Mouse (Mus musculus): Measurements from ENCODE around the gene Tmem255a. TPM values are rescaled to one million over a fixed set of nuclear protein-coding genes. Genes with fewer than 3 reads are reported as not detected.
A peak's percentile ranks its signal among the peaks of the same experiment; 100 is the strongest.
"Not testable (repeated sequence)": the region's sequence is repeated elsewhere in the genome, so short reads cannot be mapped to it uniquely, and the experiment has no call there.

Gene Tmem255a
- polyA plus RNA-seq, 1 experiment, result 0.13 TPM

DNA sequence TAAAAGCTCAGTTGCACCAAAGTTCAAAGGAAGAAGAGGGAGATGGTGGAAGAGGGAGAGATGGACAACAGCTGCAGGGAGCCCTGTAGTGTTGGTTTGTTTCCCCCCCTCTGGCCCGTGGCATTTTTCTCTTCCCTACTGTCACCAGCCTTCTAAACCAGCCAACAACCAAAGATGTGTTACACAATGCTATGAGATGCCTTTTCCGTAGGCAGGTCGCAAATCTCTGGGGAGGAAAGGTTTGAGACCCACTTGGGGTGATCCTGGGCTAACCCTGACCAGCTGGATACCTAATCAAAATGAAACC, 61.8 kb downstream of the Tmem255a start:
- no peaks in the 10 kb centered on the region for H3K27me3 ChIP-seq (ENCODE audit: control insufficient read depth, insufficient read depth, low read length)
- no peak for TF ChIP-seq CTCF (IDR thresholded peaks at IDR 0.05; ENCODE audit: extremely low read depth, insufficient read length, insufficient replicate concordance, low read depth, low read length)
- TF ChIP-seq POLR2A (IDR thresholded peaks at IDR 0.05; ENCODE audit: low read depth, low read length), result no peak
- H3K4me3 ChIP-seq (ENCODE audit: low read depth, low read length), result peak overlapping the region; percentile 75
- H3K36me3 ChIP-seq (ENCODE audit: control insufficient read depth, insufficient read depth, low read length), result peaks cover 2% of the 10 kb centered on the region; the same call in 1 of the 2 replicates
- peak overlapping the region; percentile 90 for H3K27ac ChIP-seq (ENCODE audit: insufficient read depth, low read depth, low read length)
- H3K4me1 ChIP-seq (ENCODE audit: control insufficient read depth, insufficient read depth, insufficient read length, low read length), result no peaks in the 10 kb centered on the region; the same call in 1 of the 2 replicates
- 19% methylated on average over 3 of the region's 3 CpGs for WGBS

DNA sequence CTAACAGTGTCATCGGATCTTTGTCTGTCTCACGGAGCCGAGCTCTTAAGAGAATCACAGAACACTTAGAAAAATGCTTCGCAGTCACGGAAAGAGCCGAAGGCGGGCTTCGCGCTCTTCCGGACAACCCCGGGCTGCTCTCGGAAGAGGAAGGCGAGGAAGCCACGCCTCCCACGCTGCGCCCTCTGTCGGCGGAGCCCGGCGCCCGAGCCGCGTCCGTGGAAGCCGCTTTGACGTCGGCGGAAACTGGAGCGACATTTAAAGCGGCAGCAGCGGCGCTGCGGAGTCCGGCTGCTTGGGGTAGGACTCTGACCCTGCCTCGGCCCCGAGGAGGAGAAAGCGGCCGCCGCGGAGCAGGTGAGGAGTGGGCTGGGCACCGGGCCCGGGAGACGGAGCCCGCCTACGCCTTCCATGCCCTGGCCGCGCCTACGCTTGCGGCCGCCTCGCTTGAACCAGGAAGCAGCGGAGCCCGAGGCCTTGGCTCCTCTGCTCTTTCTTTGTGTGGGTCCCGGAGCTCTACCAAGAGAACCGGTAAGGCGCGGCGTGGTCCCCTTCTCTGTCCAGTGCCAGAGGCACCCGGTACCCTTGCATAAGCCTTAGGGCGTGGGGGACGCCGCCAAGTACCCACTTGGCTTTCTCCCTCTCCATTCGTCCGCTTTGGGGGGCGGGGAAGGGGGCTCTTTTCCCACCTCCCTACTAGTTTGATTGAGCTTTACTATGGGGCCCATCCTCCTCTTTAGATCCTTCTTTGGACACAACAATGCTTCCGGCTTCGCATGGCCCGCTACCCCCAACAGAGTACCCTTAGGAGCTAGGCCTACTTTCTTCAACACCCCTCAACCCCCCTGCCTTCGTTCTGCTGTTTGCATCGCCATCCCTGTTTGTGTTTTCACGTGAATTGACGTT, 62.4 kb downstream of the Tmem255a start, which contains the start of gene Zbtb33:
Zbtb33 (plus strand) TSS at position 242 of the 906 bp plus-strand sequence.
- peaks cover 2% of the 10 kb centered on the region; the same call in 1 of the 2 replicates for H3K36me3 ChIP-seq (ENCODE audit: control insufficient read depth, insufficient read depth, low read length)
- H3K4me3 ChIP-seq (ENCODE audit: low read depth, low read length), result peak within 1 kb of the TSS; percentile 75
- peak within 1 kb of the TSS; percentile 90 for H3K27ac ChIP-seq (ENCODE audit: insufficient read depth, low read depth, low read length)
- H3K27me3 ChIP-seq (ENCODE audit: control insufficient read depth, insufficient read depth, low read length), result no peaks in the 10 kb centered on the region
- WGBS, result 11% methylated on average over 71 of the region's 72 CpGs
- H3K4me1 ChIP-seq (ENCODE audit: control insufficient read depth, insufficient read depth, insufficient read length, low read length), result no peaks in the 10 kb centered on the region; the same call in 1 of the 2 replicates
- TF ChIP-seq CTCF (IDR thresholded peaks at IDR 0.05; ENCODE audit: extremely low read depth, insufficient read length, insufficient replicate concordance, low read depth, low read length) (peak; percentile 68; the same call in 1 of the 2 replicates), POLR2A (IDR thresholded peaks at IDR 0.05; ENCODE audit: low read depth, low read length) (0 out of 2 replicates have a peak, but pooled peaks have one; percentile 43)

DNA sequence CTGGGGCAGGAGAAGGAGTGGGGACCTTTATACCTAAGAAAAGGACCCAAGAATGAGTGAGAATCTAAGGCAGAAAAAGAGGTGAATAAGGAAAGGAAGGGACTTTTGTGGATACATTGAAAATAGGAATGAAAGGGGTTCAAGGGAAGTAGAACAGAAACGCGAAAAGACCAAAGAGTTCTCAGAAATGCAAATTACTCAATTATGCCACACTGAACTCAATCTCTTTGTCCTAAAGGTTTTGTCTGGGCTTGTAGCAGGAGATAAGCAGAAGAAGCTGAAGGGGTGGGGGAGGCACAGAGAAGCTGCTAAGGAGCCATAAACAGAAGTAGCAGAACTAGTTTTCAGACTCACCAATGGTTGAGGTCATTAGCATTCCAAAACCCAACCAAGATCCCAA, 66.7 kb downstream of the Tmem255a start:
- peaks cover 2% of the 10 kb centered on the region; the same call in 1 of the 2 replicates for H3K4me1 ChIP-seq (ENCODE audit: control insufficient read depth, insufficient read depth, insufficient read length, low read length)
- H3K27ac ChIP-seq (ENCODE audit: insufficient read depth, low read depth, low read length), result no peak overlapping the region
- H3K27me3 ChIP-seq (ENCODE audit: control insufficient read depth, insufficient read depth, low read length), result no peaks in the 10 kb centered on the region
- no peak overlapping the region for H3K4me3 ChIP-seq (ENCODE audit: low read depth, low read length)
- no peaks in the 10 kb centered on the region for H3K36me3 ChIP-seq (ENCODE audit: control insufficient read depth, insufficient read depth, low read length)
- TF ChIP-seq POLR2A (IDR thresholded peaks at IDR 0.05; ENCODE audit: low read depth, low read length) (no peak), CTCF (IDR thresholded peaks at IDR 0.05; ENCODE audit: extremely low read depth, insufficient read length, insufficient replicate concordance, low read depth, low read length) (no peak)
- 55% methylated on average over 2 of the region's 2 CpGs for WGBS

DNA sequence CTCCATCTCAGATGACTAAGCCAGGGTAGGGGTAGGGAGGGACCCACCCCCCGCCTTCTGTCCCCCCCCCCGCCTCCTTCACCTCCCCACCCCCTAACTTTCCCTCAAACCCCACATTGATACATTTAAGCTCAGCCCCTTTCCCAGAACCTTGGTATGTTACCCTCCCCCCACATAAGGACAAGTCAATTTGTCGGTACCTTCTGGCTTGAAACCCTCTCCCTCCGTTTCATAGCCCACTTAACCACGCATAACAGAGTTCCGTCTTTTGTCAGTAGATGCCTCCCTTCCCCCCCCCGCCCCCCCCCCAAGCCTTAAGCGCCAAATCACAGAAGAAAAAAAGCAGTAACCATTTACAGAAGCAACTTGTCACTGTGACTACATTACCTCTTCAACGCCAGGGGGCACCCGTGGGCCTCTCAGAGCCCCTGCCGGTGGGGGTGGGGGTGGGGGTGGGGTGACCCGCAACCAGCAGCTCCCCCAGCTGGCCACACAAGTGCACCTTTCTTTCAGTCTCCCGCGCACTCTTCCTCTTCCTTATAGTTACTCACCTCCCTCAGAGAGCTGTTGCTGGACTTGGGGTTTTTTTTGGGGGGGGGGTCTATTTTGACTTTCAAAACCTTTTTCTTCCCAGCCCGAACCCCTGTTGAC, 70.5 kb downstream of the Tmem255a start:
- Histone ChIP-seq H3K4me1 (ENCODE audit: control insufficient read depth, insufficient read depth, insufficient read length, low read length) (peaks cover 2% of the 10 kb centered on the region; the same call in 1 of the 2 replicates), H3K4me3 (ENCODE audit: low read depth, low read length) (no peak overlapping the region), H3K36me3 (ENCODE audit: control insufficient read depth, insufficient read depth, low read length) (no peaks in the 10 kb centered on the region), H3K27ac (ENCODE audit: insufficient read depth, low read depth, low read length) (no peak overlapping the region), H3K27me3 (ENCODE audit: control insufficient read depth, insufficient read depth, low read length) (no peaks in the 10 kb centered on the region)
- no peak for TF ChIP-seq POLR2A (IDR thresholded peaks at IDR 0.05; ENCODE audit: low read depth, low read length)
- TF ChIP-seq CTCF (IDR thresholded peaks at IDR 0.05; ENCODE audit: extremely low read depth, insufficient read length, insufficient replicate concordance, low read depth, low read length), result no peak
- 14% methylated on average over 11 of the region's 15 CpGs for WGBS

DNA sequence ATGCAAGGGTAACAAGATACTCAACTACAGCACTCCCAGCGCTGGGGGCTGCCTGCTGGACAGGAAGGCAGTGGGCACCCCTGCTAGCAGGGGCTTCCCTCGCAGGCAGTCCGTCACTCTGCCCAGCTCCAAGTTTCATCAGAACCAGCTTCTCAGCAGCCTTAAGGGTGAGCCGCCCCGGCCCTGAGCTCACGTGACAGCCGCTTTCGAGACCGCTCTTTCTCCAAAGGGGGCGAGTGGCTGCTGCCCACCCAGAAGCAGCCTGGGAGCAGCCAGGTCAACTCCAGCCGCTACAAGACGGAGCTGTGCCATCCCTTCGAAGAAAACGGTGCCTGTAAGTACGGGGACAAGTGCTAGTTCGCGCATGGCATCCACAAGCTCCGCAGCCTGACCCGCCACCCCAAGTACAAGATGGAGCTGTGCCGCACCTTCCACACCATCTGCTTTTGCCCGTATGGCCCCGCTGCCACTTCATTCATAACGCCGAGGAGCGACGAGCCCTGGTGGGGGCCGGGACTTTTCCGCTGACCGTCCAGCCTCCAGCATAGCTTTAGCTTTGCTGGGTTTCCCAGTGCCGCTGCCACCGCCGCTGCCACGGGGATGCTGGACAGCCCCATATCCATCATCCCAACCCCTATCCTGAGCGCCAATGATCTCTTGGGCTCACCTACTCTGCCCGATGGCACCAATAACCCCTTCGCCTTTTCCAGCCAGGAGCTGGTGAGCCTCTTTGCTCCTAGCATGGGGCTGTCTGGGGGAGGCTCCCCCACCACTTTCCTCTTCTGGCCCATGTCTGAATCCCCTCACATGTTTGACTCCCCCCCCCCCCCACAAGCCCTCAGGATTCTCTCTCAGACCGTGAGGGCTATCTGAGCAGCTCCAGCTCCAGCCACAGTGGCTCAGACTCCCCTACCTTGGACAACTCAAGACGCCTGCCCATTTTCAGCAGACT, 71.3 kb downstream of the Tmem255a start:
- Histone ChIP-seq H3K27ac (ENCODE audit: insufficient read depth, low read depth, low read length) (no peak overlapping the region), H3K36me3 (ENCODE audit: control insufficient read depth, insufficient read depth, low read length) (no peaks in the 10 kb centered on the region), H3K4me3 (ENCODE audit: low read depth, low read length) (peak overlapping the region; percentile 59), H3K27me3 (ENCODE audit: control insufficient read depth, insufficient read depth, low read length) (no peaks in the 10 kb centered on the region), H3K4me1 (ENCODE audit: control insufficient read depth, insufficient read depth, insufficient read length, low read length) (peaks cover 2% of the 10 kb centered on the region; the same call in 1 of the 2 replicates)
- TF ChIP-seq CTCF (IDR thresholded peaks at IDR 0.05; ENCODE audit: extremely low read depth, insufficient read length, insufficient replicate concordance, low read depth, low read length) (no peak), POLR2A (IDR thresholded peaks at IDR 0.05; ENCODE audit: low read depth, low read length) (no peak)
- 15% methylated on average over 37 of the region's 38 CpGs for WGBS

DNA sequence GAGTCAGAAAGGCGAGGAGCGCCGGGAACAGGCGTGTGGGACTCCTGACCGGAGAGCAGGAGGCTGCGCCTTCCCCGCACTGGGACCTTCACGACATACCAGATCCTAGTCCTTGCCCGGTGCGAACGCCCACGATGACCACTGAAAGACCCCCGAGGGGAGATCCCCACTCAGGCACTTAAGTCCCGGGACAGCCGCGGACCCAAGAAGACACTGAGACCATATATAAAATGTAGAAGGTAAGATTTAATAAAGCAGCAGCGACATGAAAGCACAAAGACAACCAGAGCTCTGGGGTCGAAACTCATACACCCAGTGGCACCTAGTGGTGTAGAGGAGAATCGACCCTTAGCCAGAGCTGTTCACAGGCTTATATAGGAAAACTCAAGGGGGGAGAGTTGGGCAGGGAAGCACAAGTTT, 72.3 kb downstream of the Tmem255a start:
- H3K27ac ChIP-seq (ENCODE audit: insufficient read depth, low read depth, low read length); H3K4me1 ChIP-seq (ENCODE audit: control insufficient read depth, insufficient read depth, insufficient read length, low read length); H3K36me3 ChIP-seq (ENCODE audit: control insufficient read depth, insufficient read depth, low read length); H3K27me3 ChIP-seq (ENCODE audit: control insufficient read depth, insufficient read depth, low read length): not testable (repeated sequence)
- peak overlapping the region; percentile 53 for H3K4me3 ChIP-seq (ENCODE audit: low read depth, low read length)
- 20% methylated on average over 19 of the region's 19 CpGs for WGBS
